Mouse (Mus musculus): ENCODE measurements around the gene Chaf1a.

Chaf1a gene

GRCm38 (mm10) chr17:56119981-56120880 lies 80.0 kb downstream of the Chaf1a start:
- DNase-seq: no peak

GRCm38 (mm10) chr17:56121826-56122225 lies 81.6 kb downstream of the Chaf1a start, which contains the start of gene Lrg1:
Gene Lrg1, minus strand, starts transcription at chr17:56122001.
- DNase-seq: no peak
